Mouse (Mus musculus) kidney, adult 9 months (tissue): ENCODE measurements at regions not wholly inside any gene's neighbourhood (a gene's known extent, or its start where the extent isn't known, plus 50 kb on each side); places are given as distances from the start of the nearest gene placed in this dataset.

ENCODE experiments used
- DNase-seq: peaks from one replicate; pipeline ENCODE4 v3.0.0; 2022

GRCm38 (mm10) chr12:71430331-71430730 is 120.6 kb downstream of the Dact1 start:
- DNase-seq = no peak

DNA sequence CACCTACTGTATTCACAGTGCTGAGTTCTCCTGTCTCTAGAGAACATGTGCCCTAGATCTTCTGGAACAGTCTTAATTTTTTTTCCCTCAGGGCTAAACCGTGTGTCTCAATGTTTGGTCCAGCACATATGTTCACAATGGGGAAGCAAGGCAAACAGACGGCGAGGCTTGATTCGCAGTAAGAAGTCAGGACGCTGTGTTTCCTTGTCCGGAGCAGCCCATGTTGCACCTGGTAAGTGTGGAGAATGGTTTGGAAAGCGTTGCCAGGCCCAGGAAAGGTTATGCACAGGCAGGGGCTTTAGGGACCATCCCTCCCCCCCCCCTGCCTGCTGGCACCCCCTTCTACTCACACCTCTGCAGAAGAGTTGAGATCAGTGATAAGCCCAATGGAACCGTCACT is 121.4 kb downstream of the Dact1 start:
- no peak for DNase-seq

DNA sequence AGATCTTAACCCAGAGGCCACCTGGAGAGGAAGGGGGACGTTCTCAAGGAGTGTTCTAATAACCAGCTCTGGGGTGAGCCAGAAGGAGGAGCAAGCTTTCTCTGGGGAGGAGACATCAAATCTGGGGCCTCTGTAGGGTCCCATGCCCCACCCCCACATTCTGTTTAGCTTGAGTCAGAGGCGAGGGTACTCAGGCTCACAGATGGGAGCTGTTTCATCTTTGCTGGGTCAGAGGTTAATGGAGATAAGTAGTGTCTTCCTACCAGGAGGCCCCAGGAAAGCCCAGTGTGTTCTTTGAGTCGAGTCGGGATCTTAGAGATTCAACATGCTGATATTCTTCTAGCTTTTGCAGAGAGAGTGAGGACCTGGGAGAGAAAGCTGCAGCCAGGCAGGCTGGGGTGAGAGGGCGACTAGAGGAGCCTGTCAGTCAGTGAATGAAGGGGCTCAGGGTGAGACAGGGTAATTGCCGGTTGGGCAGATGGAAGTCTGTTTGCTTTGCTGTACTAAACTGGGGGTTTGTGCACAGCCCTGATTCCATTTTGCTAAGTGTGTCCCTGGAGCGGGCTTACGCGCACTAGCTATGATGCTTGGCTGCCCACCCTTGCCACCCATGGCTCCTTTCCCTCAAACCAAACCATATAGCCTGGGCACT is 124.0 kb downstream of the Dact1 start:
- DNase-seq = no peak

DNA sequence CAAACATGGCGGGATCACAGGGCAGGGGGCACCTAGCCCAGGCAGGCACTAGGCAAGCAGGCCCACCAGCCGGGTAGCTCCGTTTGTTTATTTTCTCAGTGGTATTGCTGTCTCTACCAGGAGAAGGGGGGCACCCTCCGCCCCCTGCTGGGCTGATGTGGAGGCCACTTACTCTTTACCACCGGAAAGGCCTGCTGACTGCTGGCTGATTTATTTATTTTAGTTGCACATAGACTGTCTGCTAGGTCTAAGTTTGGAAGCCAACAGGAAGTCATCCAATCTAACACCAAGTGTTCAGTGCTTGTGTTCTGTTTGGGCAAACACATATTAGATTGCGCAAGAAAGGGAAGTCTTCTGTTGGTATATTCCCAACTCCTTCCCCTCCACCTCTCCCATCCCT is 128.6 kb downstream of the Dact1 start:
- peak; percentile 82 for DNase-seq

DNA sequence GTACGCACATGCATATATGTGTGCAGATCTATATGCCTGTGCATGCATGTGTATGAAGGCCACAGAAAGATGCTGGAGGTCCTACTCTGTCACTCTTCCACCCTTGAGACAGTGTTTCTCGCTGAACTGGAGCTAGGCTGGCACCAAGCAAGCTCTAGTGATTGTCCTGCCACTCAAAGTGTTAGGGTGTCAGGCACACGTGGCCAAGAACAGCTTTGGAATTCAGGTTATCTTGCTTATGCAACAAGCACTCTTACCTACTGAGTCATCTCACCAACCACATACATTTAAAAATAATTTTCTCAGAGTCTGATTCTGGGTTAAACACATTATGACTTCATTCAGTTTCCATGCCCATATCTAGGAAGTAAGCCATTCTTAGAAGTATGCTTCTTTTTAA is 131.2 kb downstream of the Dact1 start:
- DNase-seq = no peak

- no peak for DNase-seq
These were observed 131.6 kb downstream of the Dact1 start for GRCm38 (mm10) chr12:71441272-71441671.

DNA sequence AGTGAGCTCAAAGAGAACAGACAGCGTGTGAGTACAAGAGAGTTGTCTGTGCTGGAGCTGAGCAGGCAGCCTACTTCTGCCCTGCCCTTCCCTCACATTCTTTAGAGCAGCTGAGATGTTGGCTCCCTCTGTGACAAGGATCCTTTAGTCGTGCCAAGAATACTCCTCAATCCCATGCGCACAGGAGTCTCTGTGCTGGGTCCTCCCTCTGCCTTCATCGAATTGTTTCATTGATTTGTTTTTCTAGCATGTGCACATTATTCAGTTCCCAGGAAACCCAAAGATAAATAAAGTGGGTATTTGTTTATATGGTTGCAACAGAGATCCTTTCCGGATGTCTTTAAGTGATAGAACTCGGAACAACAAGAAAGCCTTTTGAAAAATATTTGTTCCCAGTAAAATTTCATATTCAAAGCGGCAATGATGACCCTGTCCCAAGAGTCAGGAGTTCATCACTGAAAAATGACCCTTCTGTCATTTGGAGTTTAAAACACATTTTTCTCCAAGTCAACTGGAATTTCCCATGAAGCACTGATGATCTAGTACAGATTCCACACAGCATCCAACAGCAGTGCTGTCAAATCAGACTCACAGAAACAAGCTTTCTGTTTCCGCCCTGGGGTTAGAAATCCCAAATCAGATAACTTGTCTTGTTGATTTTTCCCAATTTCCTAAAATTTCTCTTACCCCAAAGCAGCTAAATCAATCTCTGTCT is 136.7 kb downstream of the Dact1 start:
- DNase-seq = peak; percentile 54

- DNase-seq = peak; percentile 67
These were observed 137.2 kb downstream of the Dact1 start for GRCm38 (mm10) chr12:71446892-71447268.

GRCm38 (mm10) chr12:71449032-71449431 is 139.3 kb downstream of the Dact1 start:
- DNase-seq = no peak

- no peak for DNase-seq
These were observed 140.4 kb downstream of the Dact1 start for GRCm38 (mm10) chr12:71450128-71450527.

- no peak for DNase-seq
These were observed 141.2 kb downstream of the Dact1 start for GRCm38 (mm10) chr12:71450680-71451463.

- no peak for DNase-seq
These were observed 147.2 kb downstream of the Dact1 start for GRCm38 (mm10) chr12:71456900-71457299.

GRCm38 (mm10) chr12:71458559-71459176 is 149.0 kb downstream of the Dact1 start:
- DNase-seq = no peak

DNA sequence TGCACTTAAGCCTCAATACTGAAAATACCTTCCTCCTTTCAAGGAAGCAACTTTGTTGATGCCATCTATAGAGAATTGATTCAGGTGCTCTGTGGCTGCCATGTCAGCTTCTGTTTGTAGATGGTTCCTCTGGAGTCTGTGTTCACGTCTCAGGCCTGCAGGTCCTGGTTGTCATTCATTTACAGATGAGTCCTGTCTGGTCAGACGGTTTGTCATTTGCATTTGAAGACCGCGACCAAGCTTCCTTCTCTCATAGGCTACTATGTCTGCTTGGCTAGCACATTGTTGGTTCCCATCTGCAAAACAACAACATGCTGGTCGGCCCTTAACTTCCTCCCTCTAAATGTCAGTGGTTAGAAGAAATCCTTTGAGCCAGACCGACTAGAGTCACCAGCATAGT is 151.0 kb downstream of the Dact1 start:
- no peak for DNase-seq

- no peak for DNase-seq
These were observed 158.1 kb downstream of the Dact1 start for GRCm38 (mm10) chr12:71467820-71468219.

- no peak for DNase-seq
These were observed 158.6 kb downstream of the Dact1 start for GRCm38 (mm10) chr12:71468324-71468723.

GRCm38 (mm10) chr12:71470983-71471715 is 161.5 kb downstream of the Dact1 start:
- DNase-seq = no peak

GRCm38 (mm10) chr12:71471720-71472119 is 162.0 kb downstream of the Dact1 start:
- DNase-seq = no peak

- DNase-seq = no peak
These were observed 166.6 kb downstream of the Dact1 start for GRCm38 (mm10) chr12:71476238-71476637.

DNA sequence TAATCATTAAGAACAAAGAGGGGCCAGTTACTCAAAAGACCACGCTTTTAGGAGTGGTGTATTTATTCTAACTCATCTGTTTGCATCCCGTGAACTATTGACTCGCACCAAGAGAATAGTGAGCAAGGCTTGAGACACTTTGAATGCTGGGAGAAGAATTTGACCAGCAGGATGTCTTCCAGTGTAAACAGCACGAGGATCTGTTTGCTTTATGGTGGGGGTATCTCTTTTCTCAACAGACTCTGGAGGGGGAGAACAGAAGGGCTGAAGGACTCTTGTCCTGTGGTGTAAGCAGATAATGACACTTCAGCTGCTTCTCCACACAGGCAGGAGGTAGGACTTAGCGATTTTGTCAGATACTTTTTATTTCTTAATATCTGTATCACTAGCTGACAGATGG is 168.0 kb downstream of the Dact1 start:
- no peak for DNase-seq

DNA sequence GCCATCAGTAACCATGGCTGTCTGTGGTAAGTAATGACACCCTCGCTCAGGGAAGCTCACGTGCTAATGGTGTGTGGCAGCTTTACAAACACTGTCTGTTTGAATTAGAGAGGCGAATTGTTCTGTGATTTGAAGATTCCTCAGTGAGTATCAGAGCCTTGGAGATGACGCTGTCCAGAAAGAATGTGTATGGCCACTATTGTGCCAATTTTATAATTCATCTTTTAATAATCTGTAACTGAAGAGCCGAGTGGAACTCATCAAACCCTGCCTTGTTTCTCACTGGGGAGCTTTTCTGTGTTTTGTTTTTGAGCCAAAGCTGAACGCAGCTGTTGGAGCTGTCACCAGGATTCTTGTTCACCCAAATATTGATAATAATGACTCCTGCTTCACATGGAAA is 171.7 kb downstream of the Dact1 start:
- DNase-seq = no peak

DNA sequence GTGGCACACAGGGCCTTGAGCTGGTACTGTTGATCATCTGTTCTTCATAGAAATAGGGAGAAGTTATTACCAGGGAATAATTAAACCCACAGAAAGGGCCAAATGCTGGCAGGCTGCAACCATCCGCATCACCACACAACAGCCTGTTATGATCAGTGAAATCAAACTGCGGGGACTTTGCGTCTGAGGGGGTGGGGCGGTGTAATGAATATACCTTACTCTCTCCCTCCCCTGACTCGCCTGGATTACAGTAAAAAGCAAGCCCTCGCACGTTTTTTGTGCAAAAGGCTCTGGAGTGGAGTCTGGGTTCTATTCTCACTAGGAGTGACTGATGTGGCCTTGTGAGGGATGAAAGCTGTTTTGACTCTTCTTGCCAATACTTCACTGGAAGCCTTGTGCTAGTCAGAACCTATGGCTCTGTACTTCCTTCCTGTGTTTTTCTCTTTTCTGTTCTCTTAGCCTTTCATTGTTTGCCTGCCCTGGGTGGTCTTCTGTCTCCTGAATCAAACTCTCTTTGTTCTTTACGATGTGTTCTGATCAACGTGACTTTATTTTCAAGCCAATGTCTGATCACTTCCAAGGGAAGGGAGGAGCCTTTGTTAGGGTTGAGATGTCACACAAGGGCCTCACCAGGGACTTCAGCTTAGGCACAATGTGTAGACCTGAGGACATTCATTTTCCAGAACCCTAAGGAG is 172.4 kb downstream of the Dact1 start:
- no peak for DNase-seq
